Comparison of ENCODE assay signal across 8 mouse cellular contexts in the genomic region with DNA sequence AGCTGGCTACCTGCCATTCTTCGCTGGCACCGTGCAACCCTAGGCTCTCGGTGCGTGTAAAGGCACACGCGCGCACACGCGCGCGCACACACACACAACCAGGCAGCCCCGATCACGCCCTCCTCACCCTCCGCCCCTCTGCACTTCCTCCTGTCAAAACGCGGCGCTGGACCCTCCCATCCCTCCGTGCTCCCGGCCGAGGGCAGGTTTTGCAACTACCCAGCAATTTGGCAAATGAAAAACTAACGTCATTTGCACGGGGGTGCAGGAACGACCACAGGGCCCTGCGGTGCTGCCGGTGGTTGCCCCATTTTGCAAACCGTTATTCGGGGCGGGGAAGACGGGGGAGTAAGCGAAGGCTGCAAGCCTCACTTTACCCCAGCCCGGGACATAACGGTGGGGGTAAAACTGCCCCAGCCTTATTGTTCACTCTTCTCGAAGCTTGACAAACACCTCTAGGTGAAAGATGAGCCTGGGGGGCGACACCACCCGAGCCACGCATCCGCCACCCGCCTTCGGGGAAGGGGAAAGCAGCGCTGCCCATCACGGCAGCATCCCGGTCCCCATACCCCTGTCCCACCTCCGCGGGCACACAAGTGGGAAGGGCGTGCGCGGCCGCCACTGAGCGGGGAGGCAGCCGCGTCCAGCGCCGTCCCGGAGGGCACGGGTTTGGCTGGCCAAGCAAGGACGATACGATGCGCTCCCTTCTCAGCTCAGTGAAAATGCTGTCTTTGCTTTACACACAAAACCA. TPM values are rescaled to one million over a fixed set of nuclear protein-coding genes. Genes with fewer than 3 reads are reported as not detected.
DNase-seq lines count a peak whose midpoint lies in the region.

No protein-coding gene starts in this region.

- peak; percentile 1 for DNase-seq in T-cell, adult 2 months (ENCODE audit: low spot score)
- DNase-seq in cerebellum, adult 9-10 months, result peak; percentile 85
- peak; percentile 75 to 76 for DNase-seq in frontal cortex, postnatal 10 days (ENCODE audit: low spot score in 2 of 2)
- DNase-seq in hindbrain, embryonic 10.5 days (ENCODE audit: low spot score), result peak; percentile 77
- peak; percentile 59 for DNase-seq in left cerebral cortex, adult 11 months (ENCODE audit: low spot score)
- peak; percentile 30 for DNase-seq in lung, postnatal 14 days
- DNase-seq in retina, postnatal 7 days (ENCODE audit: low read depth, low spot score), result peak; percentile 46
- no peak for DNase-seq in B cell, adult 2 months

- H3K36me3 ChIP-seq in hindbrain, embryonic 10.5 days, result no peaks in the 10 kb centered on the region

- no peaks in the 10 kb centered on the region for H3K9me3 ChIP-seq in hindbrain, embryonic 10.5 days

- H3K4me3 ChIP-seq in hindbrain, embryonic 10.5 days, result peak overlapping the region; percentile 82

- WGBS in hindbrain, embryonic 10.5 days, result under 1% methylated on average over 58 of the region's 58 CpGs

- peaks cover 18% of the 10 kb centered on the region for H3K4me1 ChIP-seq in hindbrain, embryonic 10.5 days (replicated peaks)

- H3K27ac ChIP-seq in hindbrain, embryonic 10.5 days, result peak overlapping the region; percentile 90

- H3K27me3 ChIP-seq in hindbrain, embryonic 10.5 days (ENCODE audit: insufficient read depth, poor library complexity, severe bottlenecking), result peaks cover 18% of the 10 kb centered on the region

RNA-seq across cellular contexts. Expression of a gene that starts 0.7 kb away (rescaled TPM):
- 56.3 and 126 TPM in 2 replicates for polyA plus RNA-seq in hindbrain, embryonic 10.5 days (2016; fragmentation: Nextera tagmentation; extraction: Ambion mirVana)

Comparison
In these comparisons a context has a peak if more than half of its experiments do, and no peak if none do; other contexts are left out.
1. DNase-seq: peak in T-cell, adult 2 months (single experiment), cerebellum, adult 9-10 months (single experiment), frontal cortex, postnatal 10 days (2 of 2), hindbrain, embryonic 10.5 days (single experiment), left cerebral cortex, adult 11 months (single experiment), lung, postnatal 14 days (single experiment) and retina, postnatal 7 days (single experiment); none in B cell, adult 2 months (0 of 2).